In the genomic region with DNA sequence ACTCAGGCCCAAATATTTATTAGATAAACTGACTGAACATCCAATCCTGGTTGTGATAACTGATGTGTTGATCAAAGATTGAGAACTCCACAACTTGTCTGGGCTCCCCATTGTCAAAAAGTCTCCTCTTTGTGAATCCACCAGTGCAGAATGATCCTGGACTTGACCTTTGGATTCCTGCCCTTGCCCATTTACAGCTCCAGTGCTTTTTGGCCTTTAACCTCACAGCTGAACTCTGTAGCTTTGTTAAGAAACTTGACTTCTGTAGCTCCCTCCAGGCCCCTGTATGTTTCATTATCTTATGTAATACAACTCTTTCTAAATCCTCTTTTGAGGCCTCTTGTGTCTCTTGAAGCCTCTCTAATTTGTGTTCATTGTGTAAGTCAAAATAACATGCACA, we compare ENCODE assay signal across 23 mouse cellular contexts.
DNase-seq lines count a peak whose midpoint lies in the region; ATAC-seq lines count a peak whose summit lies in the region.
"Had no signal": no experiment of that assay in that cellular context is flagged by ENCODE, and none has a peak within 500 bp of the region (broad histone marks: within the 10 kb centered on the region; RNA-seq: fewer than 3 reads in every experiment).

No protein-coding gene starts in this region.

- no peak for ATAC-seq in kidney, embryonic 16.5 days (ENCODE audit: low FRiP score, low TSS enrichment)
- ATAC-seq in kidney, embryonic 14.5 days (ENCODE audit: low FRiP score, low TSS enrichment), result no peak
- ATAC-seq: activated CD4-positive, CD25-positive, alpha-beta regulatory T cell, adult 4 months; forebrain, embryonic 14.5 days; hindbrain, postnatal 0 days; Patski had no signal

- H3K4me1 ChIP-seq in kidney, embryonic 16.5 days (ENCODE audit: insufficient read depth, low read length), result no peaks in the 10 kb centered on the region
- H3K4me1 ChIP-seq in kidney, embryonic 14.5 days (ENCODE audit: control insufficient read depth, insufficient read depth, low read length), result no peaks in the 10 kb centered on the region
- H3K4me1 ChIP-seq: embryonic facial prominence, embryonic 13.5 days; heart, embryonic 10.5 days; hindbrain, embryonic 13.5 days had no signal

- H3K4me2 ChIP-seq in kidney, embryonic 16.5 days (replicated peaks; ENCODE audit: low read depth, low read length), result no peak overlapping the region
- H3K4me2 ChIP-seq in kidney, embryonic 14.5 days (replicated peaks; ENCODE audit: low read depth, low read length), result no peak overlapping the region
- H3K4me2 ChIP-seq: embryonic facial prominence, embryonic 13.5 days; hindbrain, embryonic 13.5 days had no signal

- H3K36me3 ChIP-seq in kidney, embryonic 16.5 days (ENCODE audit: insufficient read depth, low read length), result no peaks in the 10 kb centered on the region
- H3K36me3 ChIP-seq in kidney, embryonic 14.5 days (ENCODE audit: control insufficient read depth, insufficient read depth, low read length), result no peaks in the 10 kb centered on the region
- H3K36me3 ChIP-seq: embryonic facial prominence, embryonic 13.5 days; heart, embryonic 10.5 days; hindbrain, embryonic 13.5 days had no signal

- H3K9ac ChIP-seq in kidney, embryonic 16.5 days (replicated peaks; ENCODE audit: low read length), result no peak overlapping the region
- H3K9ac ChIP-seq in kidney, embryonic 14.5 days (ENCODE audit: low read depth, low read length), result no peak overlapping the region
- H3K9ac ChIP-seq: embryonic facial prominence, embryonic 13.5 days; hindbrain, embryonic 13.5 days had no signal

- no peaks in the 10 kb centered on the region for H3K9me3 ChIP-seq in kidney, embryonic 16.5 days (ENCODE audit: low read length)
- H3K9me3 ChIP-seq in kidney, embryonic 14.5 days (ENCODE audit: control insufficient read depth, low read length), result no peaks in the 10 kb centered on the region
- H3K9me3 ChIP-seq: embryonic facial prominence, embryonic 13.5 days; heart, embryonic 10.5 days; hindbrain, embryonic 13.5 days had no signal

- DNase-seq in kidney, adult 11 months, result peak; percentile 33
- DNase-seq in kidney, adult 9 months, result peak; percentile 81
- DNase-seq in embryo, embryonic 11 days, result peak; percentile 3
- peak; percentile 6 for DNase-seq in mesoderm, embryonic 11.5 days (ENCODE audit: low read depth, low spot score)
- DNase-seq in testis, postnatal 10 days (ENCODE audit: low spot score), result no peak
- DNase-seq: adrenal gland, adult 2 months; adrenal gland, postnatal 25 days; cerebellum, adult 18-20 months; cerebellum, adult 9-11 months; cerebellum, postnatal 36 days; gastrocnemius, postnatal 36 days; heart, adult 18-20 months; heart, postnatal 10 days had no signal

- H3K27me3 ChIP-seq in kidney, embryonic 16.5 days (ENCODE audit: insufficient read depth, low read length), result no peaks in the 10 kb centered on the region
- no peaks in the 10 kb centered on the region for H3K27me3 ChIP-seq in kidney, embryonic 14.5 days (ENCODE audit: control insufficient read depth, insufficient read depth, low read length)
- H3K27me3 ChIP-seq: CH12.LX; embryonic facial prominence, embryonic 13.5 days; hindbrain, embryonic 13.5 days; Patski had no signal

- no peak overlapping the region for H3K4me3 ChIP-seq in kidney, embryonic 16.5 days (ENCODE audit: low read length)
- no peak overlapping the region for H3K4me3 ChIP-seq in kidney, embryonic 14.5 days (ENCODE audit: low read length)
- H3K4me3 ChIP-seq: embryonic facial prominence, embryonic 13.5 days; heart, embryonic 10.5 days; hindbrain, embryonic 13.5 days had no signal

- no peak overlapping the region for H3K27ac ChIP-seq in kidney, embryonic 16.5 days (ENCODE audit: low read length)
- H3K27ac ChIP-seq in kidney, embryonic 14.5 days (ENCODE audit: low read depth, low read length), result no peak overlapping the region
- H3K27ac ChIP-seq: embryonic facial prominence, embryonic 13.5 days; heart, embryonic 10.5 days; hindbrain, embryonic 13.5 days; hindbrain, postnatal 0 days had no signal
